Mouse (Mus musculus) cerebellum, adult 2 months (tissue): ENCODE data around the gene Exosc1. TPM values are rescaled to one million over a fixed set of nuclear protein-coding genes. Genes with fewer than 3 reads are reported as not detected.
A peak's percentile ranks its signal among the peaks of the same experiment; 100 is the strongest.

ENCODE experiments used
- DNase-seq, 2 experiments: peaks; one replicate each; pipeline ENCODE4 v3.0.0; 2021
- H3K27ac ChIP-seq: fragments of 200-500 bp; 2 replicates; pipeline ENCODE4 v1.5.1; 2012; ENCODE audit warnings: low read length, control low read depth, inconsistent platforms; ENCODE audit not compliant: insufficient read depth
- H3K27me3 ChIP-seq: fragments of 200-500 bp; 2 replicates; pipeline ENCODE4 v1.6.1; 2012; ENCODE audit warnings: inconsistent platforms, mild to moderate bottlenecking, low read length, moderate library complexity; ENCODE audit not compliant: control insufficient read depth, insufficient read depth
- H3K4me1 ChIP-seq: fragments of 200-500 bp; 2 replicates; pipeline ENCODE4 v1.6.1; 2011; ENCODE audit warnings: low read length; ENCODE audit not compliant: control insufficient read depth, insufficient read depth
- H3K4me3 ChIP-seq: fragments of 200-500 bp; replicated peaks from 2 replicates; pipeline ENCODE3; 2011; ENCODE audit warnings: mild to moderate bottlenecking, low read depth, low read length, control low read depth; ENCODE audit not compliant: insufficient read depth
- CTCF ChIP-seq: fragments of 200-500 bp; IDR thresholded peaks from 2 replicates; pipeline ENCODE4 v1.5.1; 2011; ENCODE audit warnings: low read depth, mild to moderate bottlenecking, control low read depth, low read length, moderate library complexity, borderline replicate concordance; ENCODE audit not compliant: insufficient read depth
- POLR2A ChIP-seq: fragments of 200-500 bp; IDR thresholded peaks from 2 replicates; pipeline ENCODE4 v1.6.1; 2011; ENCODE audit warnings: low read length, control low read depth, borderline replicate concordance; ENCODE audit not compliant: insufficient read depth
- WGBS: fragments of 180-500 bp; shearing (Covaris S2); methylation state at CpG from one replicate; pipeline ENCODE4 v1.1.7; 2018; 5-methylcytosine and 5-hydroxymethylcytosine counted together
- polyA plus RNA-seq: library from polyadenylated mRNA; depleted of rRNA; stranded (reverse); fragments of >200 nt; gene quantifications from 2 replicates; pipeline ENCODE4 v1.2.3, GENCODE M21; 2012; rRNA removed

Exosc1 gene
- polyA plus RNA-seq, result 25.6 and 26.3 TPM in 2 replicates

- DNase-seq, result peak; percentile 99
- Histone ChIP-seq H3K4me3 (peak within 1 kb of the TSS; percentile 91), H3K4me1 (no peaks in the 10 kb centered on the region; the same call in 1 of the 2 replicates), H3K27me3 (no peaks in the 10 kb centered on the region), H3K27ac (peak within 1 kb of the TSS; percentile 43; the same call in 1 of the 2 replicates)
- WGBS, result under 1% methylated on average over 47 of the region's 47 CpGs
- TF ChIP-seq POLR2A (peak; percentile 81), CTCF (no peak)
Measured at GRCm38 (mm10) chr19:41933179-41934086, at the start of gene Exosc1, which contains the start of gene Zdhhc16. TSS of gene Exosc1 (minus strand) at chr19:41933423. TSS of gene Zdhhc16 (plus strand) at chr19:41933480.

DNA sequence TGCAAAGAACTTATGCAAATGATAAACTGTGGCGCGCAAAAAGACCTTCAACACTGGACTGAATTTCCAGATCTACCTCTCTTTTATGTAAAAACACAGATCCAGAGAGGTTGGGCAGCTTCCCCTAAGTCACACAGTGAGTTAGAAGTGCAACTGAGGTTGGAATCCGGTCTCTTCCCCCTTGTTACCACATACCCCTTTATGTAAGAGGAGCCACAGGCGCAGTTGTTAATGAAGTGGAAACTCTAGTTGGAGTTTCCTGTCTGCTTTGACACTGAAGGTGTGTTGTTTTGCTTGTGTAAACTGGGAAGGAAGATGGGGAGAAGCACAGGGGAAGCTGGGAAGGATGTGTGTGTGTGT is 49.5 kb upstream of the Exosc1 start:
- Histone ChIP-seq H3K27me3 (no peaks in the 10 kb centered on the region), H3K4me3 (peak overlapping the region; percentile 89), H3K4me1 (peaks cover 4% of the 10 kb centered on the region), H3K27ac (no peak overlapping the region)
- WGBS, result 23% methylated on average over 4 of the region's 4 CpGs
- TF ChIP-seq CTCF (no peak), POLR2A (no peak)
- DNase-seq, result no peak

DNA sequence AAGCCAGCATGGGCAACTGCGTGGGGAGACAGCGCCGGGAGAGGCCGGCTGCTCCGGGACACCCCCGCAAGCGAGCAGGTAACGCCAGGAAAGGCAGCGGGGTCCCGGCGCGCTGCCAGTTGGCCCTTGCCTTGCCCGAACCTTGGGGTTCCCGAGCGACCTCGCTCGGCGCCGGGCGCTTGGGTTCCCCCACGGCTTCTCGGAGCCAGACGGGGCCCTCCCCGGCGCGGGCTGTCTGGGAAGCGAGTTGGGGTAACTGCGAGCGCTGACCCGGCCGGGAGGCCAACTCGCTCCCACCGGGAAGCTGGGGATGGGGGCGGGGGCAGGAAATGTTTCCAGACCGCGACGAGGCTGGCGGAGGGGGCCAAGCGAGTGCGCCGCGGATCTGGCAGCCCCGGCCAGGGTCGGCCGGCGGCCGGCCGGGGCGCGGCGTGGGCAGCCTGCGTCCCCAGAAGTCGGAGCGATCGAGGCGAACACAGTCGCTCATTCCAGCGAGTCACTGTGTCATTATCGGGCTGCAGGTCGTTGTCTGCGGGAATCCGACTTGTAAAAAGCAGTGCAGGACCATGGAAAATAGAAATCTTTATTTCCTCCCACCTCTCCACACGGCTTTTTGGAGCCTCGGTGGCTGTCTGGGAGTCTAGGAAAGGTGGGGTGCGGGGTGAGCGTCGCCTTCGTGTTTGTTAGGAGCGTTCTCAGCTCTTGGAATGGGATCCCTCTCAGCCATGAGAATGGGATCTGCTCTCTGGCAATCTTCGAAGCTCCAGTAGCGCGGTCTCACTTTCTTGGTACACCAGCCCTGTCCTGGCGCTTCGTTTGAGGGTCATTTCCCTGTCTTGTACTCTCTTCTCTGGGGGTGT is 48.9 kb upstream of the Exosc1 start:
- peaks cover 4% of the 10 kb centered on the region for H3K4me1 ChIP-seq
- TF ChIP-seq CTCF (no peak), POLR2A (no peak)
- peak overlapping the region; percentile 89 for H3K4me3 ChIP-seq
- peak overlapping the region; percentile 70 for H3K27ac ChIP-seq
- no peaks in the 10 kb centered on the region for H3K27me3 ChIP-seq
- WGBS, result under 1% methylated on average over 73 of the region's 74 CpGs
- peak; percentile 80 for DNase-seq

- DNase-seq, result no peak
- H3K4me1 ChIP-seq, result peaks cover 4% of the 10 kb centered on the region
- peak within 1 kb of the TSS; percentile 89 for H3K4me3 ChIP-seq
- H3K27me3 ChIP-seq, result no peaks in the 10 kb centered on the region
- WGBS, result under 1% methylated on average over 33 of the region's 33 CpGs
- H3K27ac ChIP-seq, result peak within 1 kb of the TSS; percentile 70
- TF ChIP-seq POLR2A, result no peak
- no peak for TF ChIP-seq CTCF
Measured at GRCm38 (mm10) chr19:41981595-41981927, 48.3 kb upstream of the Exosc1 start, which contains the start of gene Ubtd1. TSS of gene Ubtd1 (plus strand) at chr19:41981763.

GRCm38 (mm10) chr19:41980819-41981594 is 47.8 kb upstream of the Exosc1 start, which contains the start of gene Mms19:
TSS of gene Mms19 (minus strand) at chr19:41981157.
- H3K27me3 ChIP-seq, result no peaks in the 10 kb centered on the region
- under 1% methylated on average over 67 of the region's 68 CpGs for WGBS
- DNase-seq, result peak; percentile 99
- peak within 1 kb of the TSS; percentile 70 for H3K27ac ChIP-seq
- peak within 1 kb of the TSS; percentile 89 for H3K4me3 ChIP-seq
- TF ChIP-seq CTCF (no peak), POLR2A (peak; percentile 87)
- H3K4me1 ChIP-seq, result peaks cover 4% of the 10 kb centered on the region

DNA sequence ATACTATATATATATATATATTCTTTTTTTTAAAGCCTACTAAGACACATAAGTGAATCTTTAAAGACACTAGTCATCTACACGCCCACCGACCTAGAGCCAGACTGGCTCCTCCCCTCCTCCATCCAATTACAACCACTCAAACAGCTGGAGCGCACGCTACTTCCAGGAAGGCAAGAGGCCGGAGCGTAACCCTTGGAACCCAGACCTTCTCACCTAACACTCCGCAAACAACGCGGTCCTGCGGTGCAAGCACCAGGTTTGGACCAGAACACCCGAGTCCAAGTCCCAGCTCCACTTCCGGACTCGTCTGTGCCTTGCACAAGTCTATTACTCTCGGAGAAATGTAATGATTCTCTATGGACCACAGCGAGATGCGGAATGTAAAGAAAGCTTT is 47.2 kb upstream of the Exosc1 start:
- Histone ChIP-seq H3K4me3 (peak overlapping the region; percentile 82), H3K4me1 (peaks cover 4% of the 10 kb centered on the region), H3K27ac (peak overlapping the region; percentile 53; the same call in 1 of the 2 replicates), H3K27me3 (no peaks in the 10 kb centered on the region)
- TF ChIP-seq POLR2A (no peak), CTCF (no peak)
- DNase-seq, result no peak
- WGBS, result under 1% methylated on average over 16 of the region's 16 CpGs
